Mouse (Mus musculus) gastrocnemius, postnatal 10 days (tissue): ENCODE data around the gene Slc1a6. TPM values are rescaled to one million over a fixed set of nuclear protein-coding genes. Genes with fewer than 3 reads are reported as not detected.
A peak's percentile ranks its signal among the peaks of the same experiment; 100 is the strongest.
"Not testable (repeated sequence)": the region's sequence is repeated elsewhere in the genome, so short reads cannot be mapped to it uniquely, and the experiment has no call there.

ENCODE experiments used
- DNase-seq: peaks from one replicate; pipeline ENCODE4 v3.0.0; 2021; ENCODE audit warnings: mixed read lengths
- long read RNA-seq, 2 experiments: library from polyadenylated mRNA; stranded (forward); transcript quantifications; one replicate each; pipeline ENCODE4 v2.0.0; 2021
- total RNA-seq, 2 experiments: library from RNA; stranded (reverse); gene quantifications; 2 replicates each; pipeline ENCODE4 v1.2.3; 2021

The Slc1a6 gene
- under 1 TPM in 1 of 2 experiments, not detected in 1; 0.14 TPM for total RNA-seq
- long read RNA-seq, experiment 1, result 0 reads
- long read RNA-seq, experiment 2, result 0 reads

- DNase-seq, result peak; percentile 37
These were observed at the start of gene Slc1a6 for GRCm38 (mm10) chr10:78779981-78780651. Slc1a6 (plus strand) TSS chr10:78780496.

DNA sequence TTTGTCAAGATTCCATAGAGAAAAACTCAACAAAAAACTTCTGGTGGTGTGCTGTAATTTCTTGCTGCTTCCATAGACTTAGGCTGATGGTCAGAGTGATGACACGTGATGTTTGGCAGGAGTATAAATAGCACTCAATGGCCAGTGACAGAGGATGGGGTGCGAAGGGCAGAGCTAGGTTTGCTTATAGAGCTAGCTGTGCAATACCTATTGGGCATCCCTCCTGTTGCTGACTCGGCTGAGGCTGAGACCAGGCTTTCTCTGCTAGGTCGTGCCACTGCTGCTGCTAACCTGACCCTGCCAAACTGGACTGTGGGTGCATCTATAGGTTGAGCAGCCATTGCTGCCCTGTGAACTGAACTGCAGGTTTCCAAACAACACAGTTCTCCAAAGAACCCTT, 40.5 kb upstream of the Slc1a6 start:
- no peak for DNase-seq

DNA sequence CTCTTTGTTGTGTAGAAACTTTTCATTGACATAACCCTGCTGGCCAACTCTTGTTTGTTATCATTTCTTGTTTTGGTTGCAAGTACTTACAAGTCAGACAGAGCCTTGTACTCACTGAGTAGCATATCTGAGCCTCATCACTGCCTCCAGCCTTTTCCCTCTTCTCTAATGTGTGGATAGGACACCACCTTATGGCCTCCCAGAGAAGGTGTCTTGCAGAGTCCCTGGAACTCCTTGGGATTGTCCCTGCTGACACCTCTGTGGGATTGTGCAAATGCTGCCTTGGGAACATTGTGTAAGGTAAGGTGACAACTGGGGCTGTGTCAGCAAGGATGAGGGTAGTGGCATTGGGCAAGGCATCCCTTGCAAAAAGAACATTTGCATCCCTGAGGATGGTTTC, 36.6 kb upstream of the Slc1a6 start:
- DNase-seq, result no peak

- no peak for DNase-seq
These were observed 34.7 kb upstream of the Slc1a6 start for GRCm38 (mm10) chr10:78745453-78746232.

GRCm38 (mm10) chr10:78747035-78747721, 33.1 kb upstream of the Slc1a6 start:
- DNase-seq, result peak; percentile 15

DNA sequence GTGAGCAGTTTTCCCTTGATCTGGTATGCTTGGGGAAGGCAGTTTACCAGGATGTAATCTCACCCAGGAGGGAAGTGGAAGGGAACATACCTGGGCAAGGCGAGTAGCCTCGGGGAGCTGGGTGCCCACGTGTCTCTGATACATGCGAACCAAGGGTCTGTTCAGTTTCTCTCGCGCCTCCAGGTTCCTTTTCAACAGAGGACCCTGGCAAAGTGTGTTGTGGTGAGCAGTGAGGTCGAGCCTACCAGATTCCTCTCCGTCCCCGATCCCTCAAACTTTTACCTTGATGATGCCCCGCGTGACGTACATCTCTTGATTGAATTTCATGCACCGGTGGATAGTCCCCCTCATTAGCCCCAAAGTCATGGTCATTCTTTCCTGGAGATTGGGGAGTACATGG, 32.1 kb upstream of the Slc1a6 start:
- no peak for DNase-seq

GRCm38 (mm10) chr10:78748946-78749345, 31.4 kb upstream of the Slc1a6 start:
- DNase-seq, result no peak

DNA sequence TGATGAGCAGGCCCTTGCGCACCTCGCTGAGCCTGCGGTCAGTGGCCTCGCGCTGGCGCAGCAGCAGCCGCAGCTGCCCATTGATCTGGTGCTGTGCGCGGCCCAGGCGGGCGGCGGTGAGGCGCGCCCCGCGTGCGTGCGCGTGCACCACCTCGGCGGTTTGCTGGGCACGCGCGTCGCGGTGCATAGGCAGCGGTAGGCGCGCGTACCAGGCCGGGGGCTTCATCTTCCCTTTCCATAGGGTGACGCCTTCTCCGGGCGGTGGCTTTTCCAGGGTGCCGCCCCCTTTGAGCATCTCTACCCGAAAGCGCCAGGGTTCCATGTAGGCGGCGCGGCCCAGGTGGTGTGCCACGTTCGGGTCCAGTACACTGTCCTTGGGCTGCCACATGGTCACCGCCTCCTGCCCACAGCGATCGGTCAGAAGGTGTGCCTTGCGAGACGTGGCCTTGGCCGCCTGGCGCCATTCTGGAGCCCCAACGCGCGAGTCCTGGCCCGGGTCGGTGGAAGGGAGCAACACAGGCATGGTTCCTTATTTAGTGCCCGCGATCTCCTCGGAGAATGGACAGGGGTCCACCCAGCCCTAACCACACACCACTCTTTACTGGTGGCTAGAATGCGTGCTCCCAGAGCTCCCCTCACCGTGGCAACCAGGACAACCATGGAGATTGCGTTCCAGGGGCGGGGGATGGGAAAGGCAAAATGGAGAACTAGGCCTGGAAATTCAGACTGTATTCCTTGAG, 27.7 kb upstream of the Slc1a6 start, which contains the start of gene Ccdc105:
Gene Ccdc105 (minus strand): TSS at position 614 of the 740 bp plus-strand sequence.
- DNase-seq, result peak; percentile 49

DNA sequence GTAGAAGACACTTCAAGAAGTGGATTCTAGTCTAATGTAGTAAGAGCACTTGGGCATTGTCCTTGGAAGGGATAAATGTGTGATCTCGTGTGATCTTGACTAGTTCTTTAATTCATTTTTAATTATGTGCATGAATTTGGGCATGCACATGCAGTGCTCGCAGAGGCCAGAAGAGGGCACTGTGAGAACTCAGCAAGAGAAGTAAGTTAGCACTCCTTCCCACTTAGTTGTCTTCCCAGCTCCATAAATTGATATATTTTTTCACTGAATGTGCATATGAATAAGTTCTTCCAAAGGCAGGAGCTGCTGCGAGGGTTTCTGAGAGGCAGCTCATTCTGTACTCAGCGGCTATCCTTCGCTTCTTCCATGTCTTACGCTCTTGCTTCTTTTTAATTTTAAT, 24.3 kb upstream of the Slc1a6 start:
- peak; percentile 67 for DNase-seq

DNA sequence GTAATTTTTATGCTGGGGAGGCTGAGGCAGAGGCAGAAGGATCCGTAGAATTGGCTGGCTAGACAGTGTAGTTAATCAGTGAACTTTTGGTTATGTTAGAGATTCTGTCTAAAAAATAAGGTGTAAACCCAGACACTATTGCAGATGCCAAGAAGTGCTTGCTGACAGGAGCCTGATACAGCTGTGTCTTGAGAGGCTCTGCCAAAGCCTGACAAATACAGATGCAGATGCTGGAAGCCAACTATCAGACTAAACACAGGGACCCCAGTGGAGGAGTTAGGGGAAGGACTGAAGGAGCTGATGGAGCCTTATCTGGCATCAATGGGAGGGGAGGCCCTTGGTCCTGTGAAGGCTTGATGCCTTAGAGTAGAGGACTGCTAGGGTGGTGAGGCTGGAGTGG, 14.7 kb upstream of the Slc1a6 start:
- no peak for DNase-seq

DNA sequence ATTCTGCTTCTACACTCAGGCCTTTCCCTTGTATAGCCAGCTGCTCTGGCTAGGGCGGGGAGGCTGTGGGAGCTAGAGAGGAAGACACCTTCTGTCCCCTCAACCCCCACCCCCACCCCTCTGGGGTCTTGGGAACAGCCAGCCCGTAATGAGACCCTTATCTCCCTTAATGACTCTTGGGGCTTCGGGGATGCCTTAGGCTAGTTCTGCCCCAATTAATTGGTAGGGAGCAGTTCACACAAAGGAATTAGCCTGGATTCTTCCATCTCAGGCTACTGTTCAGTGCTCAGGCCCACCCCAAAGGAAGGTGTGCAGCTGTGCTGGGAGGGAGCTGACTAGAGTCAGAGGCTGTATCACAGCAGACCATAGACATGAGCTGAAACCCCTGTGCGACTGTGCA, 4.5 kb upstream of the Slc1a6 start:
- DNase-seq, result no peak

GRCm38 (mm10) chr10:78779527-78779926, 769 bp upstream of the Slc1a6 start:
- no peak for DNase-seq

DNA sequence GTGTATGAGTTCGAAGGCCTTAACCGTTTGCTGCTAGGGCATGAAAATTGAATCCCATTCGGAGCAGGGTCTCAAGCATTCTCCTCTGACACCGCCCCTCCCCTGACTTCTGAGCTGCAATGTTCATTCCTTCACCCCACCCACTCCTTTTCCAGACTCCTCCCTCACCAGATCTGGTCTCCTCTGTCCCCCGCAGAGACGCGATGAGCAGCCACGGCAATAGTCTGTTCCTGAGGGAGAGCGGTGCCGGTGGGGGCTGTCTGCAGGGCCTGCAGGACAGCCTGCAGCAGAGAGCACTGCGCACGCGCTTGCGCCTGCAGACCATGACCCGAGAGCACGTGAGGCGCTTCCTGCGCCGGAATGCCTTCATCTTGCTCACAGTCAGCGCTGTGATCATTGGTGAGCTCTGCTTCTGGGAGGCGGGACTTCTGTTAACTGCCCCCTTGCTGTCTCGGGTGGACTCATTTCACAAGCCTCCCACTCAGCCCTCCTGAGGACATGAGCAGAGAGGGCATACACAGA, 7.3 kb downstream of the Slc1a6 start:
- peak; percentile 70 for DNase-seq

GRCm38 (mm10) chr10:78790561-78790960, 10.3 kb downstream of the Slc1a6 start:
- DNase-seq, result no peak

GRCm38 (mm10) chr10:78801449-78801848, 21.2 kb downstream of the Slc1a6 start:
- DNase-seq, result no peak

DNA sequence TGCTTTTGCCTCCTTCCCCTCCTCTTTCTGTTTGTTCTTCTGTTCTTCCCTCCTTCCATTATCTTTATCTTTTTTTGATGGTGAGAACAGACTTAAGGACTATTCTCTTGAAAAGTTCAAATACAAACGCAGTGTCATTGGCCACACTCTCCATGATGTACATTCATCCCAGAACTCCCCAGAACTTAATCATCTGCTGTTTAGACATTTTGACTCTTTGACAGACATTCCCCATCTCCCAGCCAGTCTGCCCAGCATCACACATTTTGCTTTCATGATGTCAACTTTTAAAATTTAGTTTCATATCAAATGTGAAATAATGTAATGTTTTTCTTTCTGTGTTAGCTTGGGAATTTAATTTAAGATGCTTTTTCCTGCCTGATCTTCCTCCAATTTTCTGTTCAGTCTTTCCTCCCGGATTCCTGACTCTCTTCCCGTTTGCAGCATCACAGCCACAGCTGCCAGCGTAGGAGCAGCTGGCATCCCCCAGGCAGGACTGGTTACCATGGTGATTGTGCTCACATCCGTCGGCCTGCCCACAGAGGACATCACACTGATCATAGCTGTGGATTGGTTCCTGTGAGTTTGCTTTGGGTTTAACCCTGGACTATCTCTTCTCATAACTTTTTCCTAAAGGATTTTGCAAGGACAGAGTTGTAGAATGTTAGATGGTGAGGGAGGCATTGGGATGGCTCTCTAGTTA, 32.2 kb downstream of the Slc1a6 start:
- no peak for DNase-seq

- not testable (repeated sequence) for DNase-seq
These were observed 60.2 kb downstream of the Slc1a6 start for GRCm38 (mm10) chr10:78840456-78840855.

DNA sequence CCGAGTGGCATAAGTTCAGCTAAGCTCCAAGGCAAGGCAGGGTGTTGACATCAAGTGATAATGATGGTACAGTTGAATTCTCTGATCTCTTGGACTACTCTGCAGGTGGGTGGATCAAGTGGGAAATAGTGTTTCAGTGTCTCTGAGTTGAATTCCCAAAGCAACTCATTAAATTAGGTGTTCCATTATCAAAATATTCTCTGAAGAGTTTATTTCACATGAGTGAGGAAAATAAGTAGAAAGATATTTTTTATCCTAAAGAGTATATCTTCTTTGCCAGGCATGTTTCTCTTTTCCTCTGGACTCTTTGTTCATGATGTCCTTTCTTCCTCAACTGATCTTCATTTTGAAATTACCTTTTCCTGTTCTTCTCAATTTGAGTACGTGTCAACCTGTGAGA, 71.8 kb downstream of the Slc1a6 start, which contains the start of gene Olfr1356:
Gene Olfr1356 (minus strand): TSS at position 101 of the 400 bp plus-strand sequence.
- DNase-seq, result no peak
